Mouse (Mus musculus) cerebellum, adult 2 months (tissue): ENCODE results near the gene Xbp1. TPM values are rescaled to one million over a fixed set of nuclear protein-coding genes. Genes with fewer than 3 reads are reported as not detected.
A peak's percentile ranks its signal among the peaks of the same experiment; 100 is the strongest.
"Not testable (repeated sequence)": the region's sequence is repeated elsewhere in the genome, so short reads cannot be mapped to it uniquely, and the experiment has no call there.

Source experiments
- DNase-seq, 2 experiments: peaks; one replicate each; pipeline ENCODE4 v3.0.0; 2021
- H3K27ac ChIP-seq: fragments of 200-500 bp; 2 replicates; pipeline ENCODE4 v1.5.1; 2012; ENCODE audit warnings: low read length, control low read depth, inconsistent platforms; ENCODE audit not compliant: insufficient read depth
- H3K27me3 ChIP-seq: fragments of 200-500 bp; 2 replicates; pipeline ENCODE4 v1.6.1; 2012; ENCODE audit warnings: inconsistent platforms, mild to moderate bottlenecking, low read length, moderate library complexity; ENCODE audit not compliant: control insufficient read depth, insufficient read depth
- H3K4me1 ChIP-seq: fragments of 200-500 bp; 2 replicates; pipeline ENCODE4 v1.6.1; 2011; ENCODE audit warnings: low read length; ENCODE audit not compliant: control insufficient read depth, insufficient read depth
- H3K4me3 ChIP-seq: fragments of 200-500 bp; replicated peaks from 2 replicates; pipeline ENCODE3; 2011; ENCODE audit warnings: mild to moderate bottlenecking, low read depth, low read length, control low read depth; ENCODE audit not compliant: insufficient read depth
- CTCF ChIP-seq: fragments of 200-500 bp; IDR thresholded peaks from 2 replicates; pipeline ENCODE4 v1.5.1; 2011; ENCODE audit warnings: low read depth, mild to moderate bottlenecking, control low read depth, low read length, moderate library complexity, borderline replicate concordance; ENCODE audit not compliant: insufficient read depth
- POLR2A ChIP-seq: fragments of 200-500 bp; IDR thresholded peaks from 2 replicates; pipeline ENCODE4 v1.6.1; 2011; ENCODE audit warnings: low read length, control low read depth, borderline replicate concordance; ENCODE audit not compliant: insufficient read depth
- WGBS: fragments of 180-500 bp; shearing (Covaris S2); methylation state at CpG from one replicate; pipeline ENCODE4 v1.1.7; 2018; 5-methylcytosine and 5-hydroxymethylcytosine counted together
- polyA plus RNA-seq: library from polyadenylated mRNA; depleted of rRNA; stranded (reverse); fragments of >200 nt; gene quantifications from 2 replicates; pipeline ENCODE4 v1.2.3, GENCODE M21; 2012

Gene Xbp1
- polyA plus RNA-seq, 1 experiment: 69.7 TPM

DNA sequence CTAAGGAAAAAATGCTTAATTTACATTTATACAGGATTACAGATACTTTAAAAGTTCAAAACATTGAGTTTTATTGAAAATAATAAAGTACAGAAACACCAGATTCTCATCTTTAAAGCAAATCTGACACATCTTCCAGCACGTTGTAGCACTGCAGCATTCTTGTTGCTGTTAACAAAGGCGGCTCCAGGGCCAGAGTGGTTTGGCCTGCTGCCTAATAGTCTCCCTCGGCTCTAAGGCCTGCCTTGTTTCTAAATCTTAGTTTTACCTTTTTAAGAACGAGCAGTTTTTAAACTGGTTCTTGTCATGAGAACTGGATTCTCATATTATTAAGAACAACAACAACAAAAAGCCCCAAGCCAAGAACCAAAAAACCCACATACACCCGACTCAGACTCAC is 8.4 kb downstream of the Xbp1 start:
- TF ChIP-seq CTCF (no peak), POLR2A (no peak)
- peaks cover 3% of the 10 kb centered on the region; the same call in 1 of the 2 replicates for H3K4me1 ChIP-seq
- H3K27ac ChIP-seq: no peak overlapping the region
- no peak for DNase-seq
- H3K27me3 ChIP-seq: no peaks in the 10 kb centered on the region
- 35% methylated on average over 5 of the region's 5 CpGs for WGBS
- no peak overlapping the region for H3K4me3 ChIP-seq

DNA sequence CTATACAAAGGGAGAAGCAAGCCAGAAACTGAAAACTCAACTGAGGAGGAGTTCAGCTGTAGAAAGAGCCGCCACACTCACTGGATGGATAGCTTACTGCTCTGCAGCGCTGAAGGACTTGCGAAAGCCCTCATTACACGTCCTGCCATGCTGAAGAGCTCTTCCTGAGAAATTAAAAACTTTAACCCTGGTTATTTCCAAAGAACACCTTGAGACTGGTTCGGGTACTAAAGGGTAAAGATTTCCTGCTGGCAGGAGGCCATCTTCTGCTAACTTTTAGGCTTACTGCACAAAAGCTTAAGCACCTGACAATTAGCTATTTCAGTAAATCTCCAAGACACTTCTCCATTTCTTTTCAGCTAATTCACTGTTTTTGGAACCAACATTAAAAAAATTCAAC is 9.7 kb downstream of the Xbp1 start:
- Histone ChIP-seq H3K27ac (no peak overlapping the region), H3K27me3 (no peaks in the 10 kb centered on the region), H3K4me1 (no peaks in the 10 kb centered on the region), H3K4me3 (no peak overlapping the region)
- no peak for TF ChIP-seq CTCF
- no peak for TF ChIP-seq POLR2A
- DNase-seq: no peak
- 78% methylated on average over 5 of the region's 5 CpGs for WGBS

DNA sequence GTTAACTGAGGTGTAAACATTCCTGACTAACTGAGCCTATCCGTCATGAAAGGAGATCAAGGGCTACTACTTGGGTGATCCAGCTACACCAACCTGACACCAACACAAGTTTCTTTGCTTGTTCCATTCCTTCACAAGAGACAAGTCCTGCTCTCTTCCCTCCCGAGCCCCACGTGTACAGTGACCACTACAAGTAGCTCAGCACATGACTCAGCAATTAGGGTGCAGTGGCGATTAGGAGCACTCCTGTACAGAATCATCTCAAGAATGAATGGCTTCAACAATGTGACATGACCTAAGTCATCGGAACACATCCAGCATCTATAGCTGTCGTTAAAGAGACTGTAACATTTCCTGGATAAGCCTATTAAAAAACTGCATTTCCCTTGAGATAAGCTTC is 10.3 kb downstream of the Xbp1 start:
- H3K27me3 ChIP-seq: no peaks in the 10 kb centered on the region
- H3K27ac ChIP-seq: no peak overlapping the region
- TF ChIP-seq CTCF (no peak), POLR2A (no peak)
- WGBS: 72% methylated on average over 6 of the region's 6 CpGs
- no peak for DNase-seq
- H3K4me1 ChIP-seq: no peaks in the 10 kb centered on the region
- no peak overlapping the region for H3K4me3 ChIP-seq

DNA sequence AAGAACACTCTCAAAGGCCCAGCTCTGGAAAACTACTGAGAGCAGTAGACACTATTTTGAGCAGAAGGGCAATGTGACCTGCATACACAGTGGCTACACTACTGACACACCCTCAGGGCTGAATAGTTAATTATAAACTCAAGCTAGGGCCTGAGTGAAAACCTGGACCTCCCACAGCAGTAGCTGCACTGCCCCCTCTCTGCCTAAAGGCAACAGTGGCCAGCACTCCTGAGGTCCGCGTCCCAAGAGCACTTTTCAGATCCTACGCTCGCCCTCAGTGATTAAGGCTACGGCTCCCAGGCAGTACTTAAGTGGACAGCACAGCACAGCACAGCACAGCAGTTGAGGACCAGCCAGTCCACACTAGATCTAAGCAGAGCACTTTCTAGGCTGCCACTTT is 12.6 kb downstream of the Xbp1 start:
- H3K27me3 ChIP-seq: no peaks in the 10 kb centered on the region
- no peak overlapping the region for H3K4me3 ChIP-seq
- TF ChIP-seq CTCF: no peak
- TF ChIP-seq POLR2A: no peak
- H3K27ac ChIP-seq: no peak overlapping the region
- no peaks in the 10 kb centered on the region for H3K4me1 ChIP-seq
- 82% methylated on average over 5 of the region's 5 CpGs for WGBS
- no peak for DNase-seq

DNA sequence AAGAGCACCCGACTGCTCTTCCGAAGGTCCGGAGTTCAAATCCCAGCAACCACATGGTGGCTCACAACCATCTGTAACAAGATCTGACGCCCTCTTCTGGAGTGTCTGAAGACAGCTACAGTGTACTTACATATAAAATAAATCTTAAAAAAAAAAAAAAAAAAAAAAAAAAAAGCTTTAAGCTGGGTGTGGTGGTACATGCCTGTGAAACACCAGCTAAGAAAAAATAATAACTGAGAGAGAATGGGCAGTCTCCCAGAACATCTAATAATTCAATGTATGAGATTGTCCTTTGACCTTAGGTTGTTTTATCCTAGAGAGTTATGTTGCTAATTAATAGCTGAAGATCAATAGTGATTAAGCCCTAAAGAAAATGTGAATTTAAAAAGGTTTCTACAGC is 17.0 kb downstream of the Xbp1 start:
- H3K4me1 ChIP-seq, DNase-seq, H3K27me3 ChIP-seq, H3K27ac ChIP-seq, H3K4me3 ChIP-seq: not testable (repeated sequence)
- 78% methylated on average over 4 of the region's 4 CpGs for WGBS

DNA sequence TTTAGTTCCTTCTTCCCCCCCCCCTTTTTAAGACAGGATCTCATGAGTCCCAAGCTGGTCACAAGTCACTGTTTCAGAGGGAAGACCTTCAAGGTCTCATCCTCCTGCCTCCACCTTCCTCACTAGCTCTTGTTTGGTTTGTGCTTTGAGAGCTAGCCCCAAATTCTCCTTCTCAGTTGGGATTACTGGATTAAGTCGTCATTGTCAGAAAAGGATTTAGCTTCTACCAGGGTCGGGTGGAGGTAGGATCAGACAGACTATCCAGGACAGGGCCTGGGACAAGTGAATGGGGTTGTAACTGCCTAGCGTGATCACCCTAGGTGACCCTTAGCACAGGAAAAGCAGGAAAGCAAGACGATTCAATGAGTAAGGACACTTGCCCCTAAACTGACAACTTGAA is 19.9 kb downstream of the Xbp1 start:
- Histone ChIP-seq H3K27me3 (no peaks in the 10 kb centered on the region), H3K27ac (no peak overlapping the region), H3K4me3 (no peak overlapping the region), H3K4me1 (no peaks in the 10 kb centered on the region)
- no peak for TF ChIP-seq CTCF
- no peak for TF ChIP-seq POLR2A
- DNase-seq: no peak
- WGBS: 43% methylated on average over 4 of the region's 4 CpGs

DNA sequence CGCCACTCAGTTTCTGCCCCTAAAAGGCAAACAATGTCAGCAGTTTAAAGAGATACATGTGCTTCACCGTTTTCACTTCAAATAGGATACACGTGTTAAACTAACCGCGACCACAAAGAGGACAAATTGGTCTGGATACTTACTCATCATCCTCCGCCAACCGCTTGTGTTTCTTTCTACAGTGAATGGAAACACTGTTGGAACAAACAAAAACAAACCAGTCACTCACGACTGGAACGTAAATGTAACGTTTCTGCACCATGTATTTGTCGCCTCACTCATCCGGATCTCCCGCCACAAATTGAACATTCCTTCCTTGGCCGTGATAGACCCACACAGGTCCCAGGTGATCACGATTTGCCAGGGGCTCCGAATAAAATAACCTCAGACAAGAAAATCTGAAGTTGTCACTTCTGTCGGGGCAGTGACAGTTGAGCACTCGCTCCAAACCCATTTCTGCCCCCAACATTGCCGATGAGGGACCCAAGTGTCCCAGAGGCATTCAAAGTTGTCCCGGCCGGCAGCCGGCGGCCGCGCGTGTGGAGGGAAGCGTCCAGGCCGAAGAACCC is 20.9 kb downstream of the Xbp1 start:
- WGBS: under 1% methylated on average over 28 of the region's 28 CpGs
- H3K27ac ChIP-seq: peak overlapping the region; percentile 81; the same call in 1 of the 2 replicates

DNA sequence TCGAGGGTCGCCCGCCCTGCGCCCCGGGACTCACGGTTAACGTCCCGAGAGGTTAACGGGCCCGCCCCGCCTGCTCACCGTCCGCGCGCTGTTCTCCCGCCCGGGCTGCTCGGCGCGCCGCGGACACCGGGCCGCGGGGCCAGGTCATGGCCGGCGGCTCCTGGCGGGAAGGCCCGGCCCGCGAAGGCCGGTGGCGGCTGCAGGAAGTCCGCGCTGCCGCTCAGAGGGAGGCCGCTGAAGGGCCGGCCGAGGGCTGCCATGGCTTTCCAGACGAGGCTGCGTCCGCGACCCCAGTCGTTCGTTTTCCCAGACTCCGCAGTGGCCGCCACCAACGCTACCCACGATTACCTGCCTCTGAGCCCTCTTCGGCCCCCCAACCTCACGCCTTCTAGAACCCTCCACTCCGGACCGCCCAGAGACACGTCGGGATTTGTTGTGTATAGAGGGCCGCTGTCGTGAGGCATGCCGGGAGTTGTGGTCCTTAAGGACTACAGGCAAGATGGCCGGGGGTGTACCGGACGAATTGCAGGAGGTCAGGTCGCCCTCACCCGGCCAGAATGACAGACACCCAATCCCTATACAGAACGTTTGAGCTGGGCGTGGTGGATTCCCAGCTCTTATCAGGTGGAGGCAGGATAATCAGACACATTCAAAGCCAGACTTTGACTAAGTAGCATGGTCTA is 21.5 kb downstream of the Xbp1 start, which contains the start of gene Ccdc117:
Gene Ccdc117, minus strand, starts transcription at position 389 of the 683 bp plus-strand sequence.
- Histone ChIP-seq H3K4me3 (peak within 1 kb of the TSS; percentile 86), H3K27ac (peak within 1 kb of the TSS; percentile 81)
- WGBS: under 1% methylated on average over 65 of the region's 65 CpGs

More for the DNA sequence above, 20.9 kb downstream of the Xbp1 start:
- H3K27me3 ChIP-seq: no peaks in the 10 kb centered on the region
- TF ChIP-seq POLR2A (no peak), CTCF (no peak)
- H3K4me1 ChIP-seq: no peaks in the 10 kb centered on the region
- DNase-seq: no peak
- peak overlapping the region; percentile 86 for H3K4me3 ChIP-seq

More for the DNA sequence above, 21.5 kb downstream of the Xbp1 start, which contains the start of gene Ccdc117:
- Histone ChIP-seq H3K27me3 (no peaks in the 10 kb centered on the region), H3K4me1 (no peaks in the 10 kb centered on the region)
- TF ChIP-seq CTCF (no peak), POLR2A (peak; percentile 61; the same call in 1 of the 2 replicates)
- DNase-seq: peak; percentile 92 to 96
